Mouse (Mus musculus): ENCODE measurements around the gene Luc7l3. TPM values are rescaled to one million over a fixed set of nuclear protein-coding genes. Genes with fewer than 3 reads are reported as not detected.

The Luc7l3 gene
- polyA plus RNA-seq, 1 experiment from 2014 or later: 105 TPM

DNA sequence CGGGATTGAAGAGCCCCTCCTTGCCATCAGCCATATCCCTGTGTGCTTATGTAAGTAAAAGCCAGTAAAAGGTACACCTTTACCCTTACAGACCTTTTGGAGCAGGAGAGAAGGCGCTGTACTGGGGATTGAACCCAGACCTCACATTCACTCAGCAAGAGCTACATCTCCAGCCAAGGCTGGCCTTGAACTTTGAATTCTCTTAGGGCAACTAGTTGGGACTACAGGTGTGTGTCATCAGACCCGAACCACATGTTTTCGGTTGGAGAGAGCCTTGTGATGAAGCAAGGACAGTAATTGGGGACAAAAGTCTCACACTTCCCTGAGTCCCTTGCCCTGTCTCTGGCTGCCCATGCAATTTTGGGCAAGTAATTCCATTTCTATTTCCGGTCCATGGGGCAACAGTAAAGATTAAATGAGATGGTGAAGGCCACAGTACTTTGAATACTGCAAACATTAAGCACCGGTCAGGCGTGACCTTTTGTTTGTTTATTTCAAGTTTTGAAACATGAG lies 25.3 kb upstream of the Luc7l3 start:
- no peaks in the 10 kb centered on the region for H3K9me3 ChIP-seq (replicated peaks)
- H3K4me3 ChIP-seq: no peak overlapping the region
- DNase-seq (ENCODE audit: low spot score): no peak
- H3K4me1 ChIP-seq: peaks cover 41% of the 10 kb centered on the region
- H3K27me3 ChIP-seq (ENCODE audit: low read depth, poor library complexity, severe bottlenecking): peaks cover 19% of the 10 kb centered on the region
- H3K27ac ChIP-seq (replicated peaks): no peak overlapping the region
- H3K36me3 ChIP-seq: no peaks in the 10 kb centered on the region
- WGBS: 89% methylated on average over 7 of the region's 7 CpGs

DNA sequence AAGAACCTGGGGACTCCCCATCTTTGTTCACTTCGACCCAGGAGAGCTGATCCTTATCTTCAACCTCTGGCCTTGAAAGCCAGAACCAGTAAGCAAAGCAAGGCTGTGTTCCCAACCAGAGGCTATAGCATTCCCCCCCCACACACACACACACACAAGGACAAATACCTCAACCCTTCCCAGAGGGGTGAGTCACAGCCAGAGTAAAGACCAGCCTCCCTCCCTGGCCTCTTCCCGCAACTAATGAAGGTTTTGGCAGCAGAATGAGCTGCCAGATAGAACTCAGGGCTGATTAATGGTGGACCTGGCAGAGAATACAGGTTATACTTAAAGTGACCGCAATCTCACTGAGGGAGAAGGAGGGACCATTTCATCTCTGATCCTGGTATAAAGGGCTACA lies 24.8 kb upstream of the Luc7l3 start:
- Histone ChIP-seq H3K27me3 (ENCODE audit: low read depth, poor library complexity, severe bottlenecking) (peaks cover 14% of the 10 kb centered on the region), H3K4me3 (no peak overlapping the region), H3K36me3 (no peaks in the 10 kb centered on the region), H3K27ac (replicated peaks) (no peak overlapping the region), H3K4me1 (peaks cover 43% of the 10 kb centered on the region), H3K9me3 (replicated peaks) (no peaks in the 10 kb centered on the region)
- 82% methylated on average over 3 of the region's 3 CpGs for WGBS
- no peak for DNase-seq (ENCODE audit: low spot score)

DNA sequence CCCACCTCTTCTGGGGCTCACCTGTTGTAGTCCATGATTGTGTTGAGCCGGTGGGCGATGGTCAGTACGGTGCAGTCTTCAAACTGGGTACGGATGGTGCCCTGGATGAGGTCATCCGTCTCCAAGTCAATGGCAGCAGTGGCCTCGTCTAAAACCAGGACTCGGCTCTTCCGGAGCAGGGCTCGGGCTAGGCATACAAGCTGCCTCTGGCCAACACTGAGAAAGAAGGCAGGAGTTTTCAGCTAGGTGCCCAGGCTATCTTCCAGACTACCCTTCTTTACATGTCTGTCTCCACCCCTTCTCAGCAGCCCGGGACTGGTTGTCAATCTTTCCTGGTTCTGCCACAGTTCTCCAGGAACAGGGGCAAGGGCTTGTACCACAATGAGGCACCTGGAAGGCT lies 24.1 kb upstream of the Luc7l3 start:
- Histone ChIP-seq H3K27ac (replicated peaks) (no peak overlapping the region), H3K9me3 (replicated peaks) (no peaks in the 10 kb centered on the region), H3K4me3 (no peak overlapping the region), H3K36me3 (0 out of 2 replicates have a peak, but pooled peaks cover 3% of the 10 kb centered on the region), H3K4me1 (peaks cover 44% of the 10 kb centered on the region), H3K27me3 (ENCODE audit: low read depth, poor library complexity, severe bottlenecking) (peaks cover 12% of the 10 kb centered on the region; the same call in 1 of the 2 replicates)
- no peak for DNase-seq (ENCODE audit: low spot score)
- 93% methylated on average over 10 of the region's 10 CpGs for WGBS

DNA sequence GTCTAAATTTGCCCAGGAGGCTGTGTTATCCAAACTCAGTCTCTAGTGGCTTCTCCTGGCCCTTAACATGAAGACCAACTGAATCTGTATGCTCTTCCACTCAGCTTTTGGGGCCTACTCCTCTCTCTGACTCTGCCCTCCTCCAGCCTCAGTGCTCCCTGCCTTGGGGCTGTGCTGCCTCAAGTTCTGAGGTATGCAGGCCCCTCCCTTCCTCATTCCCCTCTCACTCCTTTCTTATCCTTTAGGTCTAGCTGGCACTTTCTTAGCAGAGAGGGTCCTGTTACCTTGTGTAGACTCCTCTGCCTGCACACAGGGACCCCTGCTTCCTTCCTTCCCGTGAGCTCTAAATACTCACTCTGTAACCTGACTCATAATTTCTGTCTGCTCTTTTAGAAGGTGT lies 22.7 kb upstream of the Luc7l3 start:
- peaks cover 58% of the 10 kb centered on the region for H3K4me1 ChIP-seq
- no peaks in the 10 kb centered on the region for H3K9me3 ChIP-seq (replicated peaks)
- WGBS: 58% methylated on average over 1 of the region's 1 CpGs
- H3K27me3 ChIP-seq (ENCODE audit: low read depth, poor library complexity, severe bottlenecking): peaks cover 12% of the 10 kb centered on the region; the same call in 1 of the 2 replicates
- peaks cover 8% of the 10 kb centered on the region for H3K36me3 ChIP-seq
- no peak overlapping the region for H3K4me3 ChIP-seq
- peak overlapping the region; percentile 80 for H3K27ac ChIP-seq (replicated peaks)
- no peak for DNase-seq (ENCODE audit: low spot score)

DNA sequence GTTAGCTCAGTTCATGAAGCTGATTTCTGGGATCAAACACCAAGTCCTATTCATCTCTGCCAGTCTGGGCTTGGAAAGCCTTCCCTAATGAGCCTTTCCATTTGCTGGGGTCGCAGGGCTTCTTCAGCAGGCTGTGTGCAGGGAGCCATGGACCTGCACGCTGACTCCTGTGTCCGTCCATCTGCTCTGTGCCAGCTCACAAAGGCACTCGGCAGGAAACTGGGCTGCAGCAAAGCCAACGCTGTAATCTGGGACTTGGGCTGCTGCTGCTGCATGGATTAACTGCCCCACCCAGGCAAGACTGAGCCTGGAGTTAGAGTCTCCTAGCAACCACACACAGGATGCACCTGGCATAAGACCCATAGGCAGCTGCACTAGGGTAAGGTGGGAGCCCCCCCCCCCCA lies 22.2 kb upstream of the Luc7l3 start:
- Histone ChIP-seq H3K9me3 (replicated peaks) (no peaks in the 10 kb centered on the region), H3K36me3 (peaks cover 13% of the 10 kb centered on the region), H3K27ac (replicated peaks) (peak overlapping the region; percentile 80), H3K4me3 (no peak overlapping the region), H3K4me1 (peaks cover 58% of the 10 kb centered on the region), H3K27me3 (ENCODE audit: low read depth, poor library complexity, severe bottlenecking) (peaks cover 12% of the 10 kb centered on the region; the same call in 1 of the 2 replicates)
- DNase-seq (ENCODE audit: low spot score): peak; percentile 54
- WGBS: 9% methylated on average over 5 of the region's 5 CpGs

DNA sequence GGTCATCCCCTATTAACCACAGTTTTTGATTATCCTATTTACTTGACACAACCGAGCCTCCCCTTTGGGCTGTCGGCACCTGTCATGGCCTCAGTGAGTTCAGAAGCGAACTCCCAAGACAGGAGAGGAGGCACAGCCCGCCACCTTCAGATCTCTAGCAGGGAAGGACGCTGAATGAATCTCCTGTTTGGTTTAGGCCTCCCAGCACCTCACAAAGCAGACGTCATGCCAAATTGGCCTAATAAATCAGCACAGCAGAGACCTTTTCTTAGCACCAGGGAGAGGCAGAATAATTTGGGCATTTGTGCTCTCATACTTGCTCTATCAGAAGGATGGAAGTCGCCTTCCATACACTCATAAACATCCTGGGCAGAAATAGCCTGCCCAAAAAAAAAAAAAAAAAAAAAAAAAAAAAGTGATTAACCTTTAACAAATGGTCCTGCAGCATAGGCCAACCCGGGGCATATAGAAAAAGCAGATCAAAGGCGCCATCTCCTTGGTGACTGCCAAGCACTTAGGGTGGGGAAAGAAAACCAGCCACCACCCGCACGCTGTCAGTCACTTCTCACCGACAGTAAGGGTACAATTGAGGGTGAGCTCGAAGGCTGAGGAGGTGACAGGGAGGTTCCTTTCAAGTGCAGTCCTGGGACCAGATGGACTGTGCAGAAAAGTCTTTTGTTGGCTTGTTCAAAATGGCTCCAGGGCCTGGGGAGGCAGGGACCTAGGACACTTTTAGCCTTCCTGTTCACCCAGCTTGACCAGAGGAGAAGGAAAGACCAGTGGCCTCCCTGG lies 20.5 kb upstream of the Luc7l3 start:
- Histone ChIP-seq H3K27me3 (ENCODE audit: low read depth, poor library complexity, severe bottlenecking) (peaks cover 12% of the 10 kb centered on the region; the same call in 1 of the 2 replicates), H3K4me3 (no peak overlapping the region), H3K9me3 (replicated peaks) (no peaks in the 10 kb centered on the region), H3K36me3 (peaks cover 30% of the 10 kb centered on the region), H3K4me1 (peaks cover 58% of the 10 kb centered on the region), H3K27ac (replicated peaks) (peak overlapping the region; percentile 80)
- DNase-seq (ENCODE audit: low spot score): peak; percentile 63
- WGBS: 27% methylated on average over 13 of the region's 13 CpGs

DNA sequence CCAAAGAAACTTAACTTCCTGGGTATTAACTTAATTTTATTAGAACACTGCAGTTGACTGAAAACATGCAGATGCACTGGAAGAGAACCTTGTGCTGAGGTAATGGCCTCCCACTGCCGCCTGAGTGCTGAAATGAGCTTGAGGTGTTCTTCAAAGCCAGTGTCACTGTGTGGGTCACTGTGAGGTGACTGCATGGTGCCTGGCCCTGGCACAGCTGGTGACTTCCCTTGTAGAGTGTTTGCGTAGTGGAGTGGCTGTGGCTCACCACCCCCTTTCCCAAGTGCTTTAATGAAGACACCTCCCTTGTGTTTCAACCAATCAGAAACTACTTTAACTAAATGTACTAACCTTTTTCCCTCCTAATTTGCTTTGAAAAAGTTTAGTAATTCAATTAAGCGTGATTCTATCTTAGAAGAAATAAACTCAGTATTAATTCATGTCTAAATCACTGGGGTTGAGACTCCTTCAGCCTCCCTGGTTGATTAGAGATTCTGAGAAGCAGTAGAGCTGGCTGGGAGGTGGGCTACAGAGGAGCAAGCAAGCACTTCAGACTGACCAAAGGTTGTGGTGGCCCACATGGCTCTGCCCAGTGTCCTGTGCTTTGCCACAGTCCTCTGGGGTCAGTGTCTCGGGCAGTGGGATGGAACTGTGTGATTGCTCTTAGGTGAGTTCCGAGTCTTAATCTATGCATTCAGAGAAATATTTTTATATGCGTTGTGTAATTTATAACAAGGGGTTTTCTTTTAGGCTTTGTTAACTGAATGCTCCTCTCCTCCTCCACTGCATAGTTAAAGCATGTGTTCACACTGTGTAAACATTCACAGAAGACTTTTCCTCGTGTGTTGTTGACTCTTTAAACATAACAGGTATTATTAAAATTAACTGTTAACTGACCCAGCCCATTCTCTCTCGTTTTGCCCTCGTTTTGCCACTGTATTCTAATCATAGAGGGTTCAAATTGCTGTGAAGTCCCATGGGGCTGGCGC lies 19.5 kb upstream of the Luc7l3 start:
- H3K27ac ChIP-seq (replicated peaks): peak overlapping the region; percentile 75
- H3K4me3 ChIP-seq: no peak overlapping the region
- no peaks in the 10 kb centered on the region for H3K9me3 ChIP-seq (replicated peaks)
- H3K4me1 ChIP-seq: peaks cover 58% of the 10 kb centered on the region
- DNase-seq (ENCODE audit: low spot score): no peak
- peaks cover 12% of the 10 kb centered on the region; the same call in 1 of the 2 replicates for H3K27me3 ChIP-seq (ENCODE audit: low read depth, poor library complexity, severe bottlenecking)
- WGBS: 72% methylated on average over 10 of the region's 10 CpGs
- peaks cover 37% of the 10 kb centered on the region for H3K36me3 ChIP-seq

DNA sequence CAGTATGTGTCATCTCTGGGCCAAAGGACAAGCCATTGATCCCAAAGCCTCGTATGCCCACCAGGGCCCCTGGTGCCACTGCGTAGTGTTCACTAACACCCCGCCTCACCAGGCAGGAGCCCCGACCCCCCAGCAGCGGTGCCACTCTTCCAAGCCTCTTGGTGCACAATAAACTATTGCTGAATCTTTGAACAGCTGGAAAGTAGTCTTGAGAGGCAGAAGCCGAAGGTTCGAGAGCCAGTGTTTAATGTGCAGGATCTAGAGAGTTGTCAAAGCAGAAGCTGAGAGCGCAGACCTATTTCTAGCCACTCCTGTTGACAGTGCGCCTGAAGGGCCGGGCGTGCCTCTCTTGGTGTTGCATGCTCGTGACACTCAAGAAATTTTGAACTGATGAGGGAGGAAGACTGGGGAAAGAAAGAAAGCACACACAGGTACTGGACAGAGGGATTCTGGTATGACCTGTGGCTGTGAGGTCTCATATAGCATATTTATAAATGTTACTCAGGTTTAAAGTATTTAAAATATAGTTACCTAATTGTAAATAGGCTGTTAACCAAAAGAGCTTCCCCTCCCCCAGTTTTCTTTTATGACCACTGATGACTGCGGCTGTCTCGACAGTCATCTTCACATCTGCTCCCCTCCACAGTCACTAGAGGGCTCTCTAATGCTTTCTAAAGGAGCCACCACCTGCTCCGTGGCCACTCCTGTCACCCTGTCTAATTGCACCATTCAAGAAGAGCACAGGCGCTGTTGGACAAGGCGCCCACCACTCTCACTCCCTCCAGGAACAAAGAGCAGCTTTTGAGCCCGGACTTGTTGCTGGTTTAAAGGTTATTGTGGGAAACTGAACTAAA lies 18.2 kb upstream of the Luc7l3 start:
- WGBS: 62% methylated on average over 18 of the region's 18 CpGs
- Histone ChIP-seq H3K36me3 (peaks cover 50% of the 10 kb centered on the region), H3K27ac (replicated peaks) (peak overlapping the region; percentile 68), H3K27me3 (ENCODE audit: low read depth, poor library complexity, severe bottlenecking) (peaks cover 5% of the 10 kb centered on the region; the same call in 1 of the 2 replicates), H3K9me3 (replicated peaks) (no peaks in the 10 kb centered on the region), H3K4me3 (no peak overlapping the region), H3K4me1 (peaks cover 54% of the 10 kb centered on the region)
- peak; percentile 71 for DNase-seq (ENCODE audit: low spot score)

DNA sequence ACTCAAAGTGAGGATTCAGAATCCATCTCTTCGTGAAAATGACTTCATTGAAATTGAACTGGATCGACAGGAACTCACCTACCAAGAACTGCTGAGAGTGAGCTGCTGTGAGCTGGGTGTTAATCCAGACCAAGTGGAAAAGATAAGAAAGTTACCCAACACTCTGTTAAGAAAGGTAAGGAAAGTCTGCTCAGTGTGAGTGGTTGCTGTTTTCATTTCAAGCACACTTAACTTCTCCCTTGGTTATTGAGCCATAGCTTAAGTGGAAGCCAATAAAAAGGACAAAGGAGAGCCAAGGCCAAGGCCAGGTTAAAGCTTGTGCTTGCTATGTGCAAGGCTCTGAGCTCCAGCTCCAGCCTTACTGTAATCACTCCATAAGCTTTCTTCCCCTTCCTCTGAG lies 16.6 kb upstream of the Luc7l3 start:
- Histone ChIP-seq H3K4me3 (no peak overlapping the region), H3K27ac (replicated peaks) (no peak overlapping the region), H3K9me3 (replicated peaks) (no peaks in the 10 kb centered on the region), H3K27me3 (ENCODE audit: low read depth, poor library complexity, severe bottlenecking) (no peaks in the 10 kb centered on the region), H3K4me1 (peaks cover 38% of the 10 kb centered on the region), H3K36me3 (peaks cover 63% of the 10 kb centered on the region)
- WGBS: 90% methylated on average over 2 of the region's 2 CpGs
- no peak for DNase-seq (ENCODE audit: low spot score)

DNA sequence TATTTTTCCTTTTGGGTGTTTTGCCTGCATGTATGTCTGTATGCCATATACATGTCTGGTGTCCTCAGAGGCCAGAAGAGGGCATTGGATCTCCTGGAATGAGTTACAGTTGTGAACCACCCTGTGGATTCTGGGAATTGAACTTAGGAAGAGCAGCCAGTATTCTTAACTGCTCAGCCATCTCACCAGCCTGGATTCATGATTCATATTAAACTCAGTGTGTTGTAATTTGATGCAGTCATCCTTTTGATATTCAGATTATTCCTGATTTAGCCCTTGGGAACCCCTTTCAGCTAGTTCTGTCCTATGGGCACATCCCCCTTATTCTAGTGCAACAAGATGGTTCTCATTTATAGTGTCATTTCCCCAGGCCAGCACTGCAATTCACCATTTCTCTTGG lies 14.8 kb upstream of the Luc7l3 start:
- H3K4me1 ChIP-seq: peaks cover 20% of the 10 kb centered on the region
- H3K4me3 ChIP-seq: no peak overlapping the region
- H3K27ac ChIP-seq (replicated peaks): no peak overlapping the region
- H3K27me3 ChIP-seq (ENCODE audit: low read depth, poor library complexity, severe bottlenecking): no peaks in the 10 kb centered on the region
- no peak for DNase-seq (ENCODE audit: low spot score)
- peaks cover 63% of the 10 kb centered on the region for H3K36me3 ChIP-seq
- H3K9me3 ChIP-seq (replicated peaks): no peaks in the 10 kb centered on the region

DNA sequence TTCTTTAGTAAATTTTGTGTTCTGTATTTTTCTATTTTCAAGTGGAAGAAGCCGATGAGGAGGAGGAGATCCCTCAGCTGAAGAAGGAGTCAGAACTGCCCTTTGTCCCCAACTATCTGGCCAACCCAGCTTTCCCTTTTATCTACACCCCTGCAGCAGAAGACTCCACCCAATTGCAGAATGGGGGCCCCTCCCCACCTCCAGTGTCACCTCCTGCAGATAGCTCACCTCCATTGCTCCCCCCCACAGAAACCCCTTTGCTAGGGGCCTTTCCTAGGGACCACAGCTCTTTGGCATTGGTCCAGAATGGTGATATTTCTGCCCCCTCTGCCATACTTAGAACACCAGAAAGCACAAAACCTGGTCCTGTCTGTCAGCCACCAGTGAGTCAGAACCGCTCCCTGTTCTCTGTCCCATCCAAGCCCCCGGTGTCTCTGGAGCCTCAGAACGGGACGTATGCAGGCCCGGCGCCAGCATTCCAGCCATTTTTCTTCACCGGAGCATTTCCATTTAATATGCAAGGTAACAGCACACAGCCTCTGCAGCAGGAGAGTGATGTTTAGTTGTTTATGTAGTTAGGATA lies 12.7 kb upstream of the Luc7l3 start:
- Histone ChIP-seq H3K27ac (replicated peaks) (no peak overlapping the region), H3K9me3 (replicated peaks) (no peaks in the 10 kb centered on the region), H3K36me3 (peaks cover 55% of the 10 kb centered on the region), H3K27me3 (ENCODE audit: low read depth, poor library complexity, severe bottlenecking) (no peaks in the 10 kb centered on the region), H3K4me3 (no peak overlapping the region), H3K4me1 (peaks cover 21% of the 10 kb centered on the region)
- DNase-seq (ENCODE audit: low spot score): no peak
- WGBS: 95% methylated on average over 8 of the region's 8 CpGs

DNA sequence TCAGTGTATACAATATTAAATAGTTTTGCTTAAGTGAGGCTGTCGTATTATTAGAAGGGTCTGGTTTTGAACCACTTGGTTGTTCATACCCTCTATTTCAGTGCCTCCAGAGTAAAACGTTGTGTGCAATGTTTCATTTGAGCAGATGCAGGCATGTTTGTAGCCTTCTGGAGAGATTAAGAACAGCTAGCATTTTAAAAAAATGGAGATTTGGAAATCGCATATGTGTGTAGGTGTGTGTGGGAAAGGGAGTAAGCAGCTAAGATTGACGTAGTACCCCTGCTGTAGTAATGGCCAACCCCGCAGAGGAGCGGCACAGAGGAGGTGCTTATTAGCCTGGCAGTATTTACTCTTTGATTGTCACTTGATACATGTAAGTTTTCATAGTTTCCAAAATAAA lies 10.9 kb upstream of the Luc7l3 start:
- H3K9me3 ChIP-seq (replicated peaks): no peaks in the 10 kb centered on the region
- H3K27ac ChIP-seq (replicated peaks): no peak overlapping the region
- WGBS: 92% methylated on average over 6 of the region's 6 CpGs
- no peak for DNase-seq (ENCODE audit: low spot score)
- H3K36me3 ChIP-seq: peaks cover 38% of the 10 kb centered on the region
- H3K27me3 ChIP-seq (ENCODE audit: low read depth, poor library complexity, severe bottlenecking): no peaks in the 10 kb centered on the region
- H3K4me3 ChIP-seq: no peak overlapping the region
- peaks cover 35% of the 10 kb centered on the region for H3K4me1 ChIP-seq
